Mouse (Mus musculus): Measurements from ENCODE around the gene Rpl4.
"Not testable (repeated sequence)": the region's sequence is repeated elsewhere in the genome, so short reads cannot be mapped to it uniquely, and the experiment has no call there.

Rpl4 gene

DNA sequence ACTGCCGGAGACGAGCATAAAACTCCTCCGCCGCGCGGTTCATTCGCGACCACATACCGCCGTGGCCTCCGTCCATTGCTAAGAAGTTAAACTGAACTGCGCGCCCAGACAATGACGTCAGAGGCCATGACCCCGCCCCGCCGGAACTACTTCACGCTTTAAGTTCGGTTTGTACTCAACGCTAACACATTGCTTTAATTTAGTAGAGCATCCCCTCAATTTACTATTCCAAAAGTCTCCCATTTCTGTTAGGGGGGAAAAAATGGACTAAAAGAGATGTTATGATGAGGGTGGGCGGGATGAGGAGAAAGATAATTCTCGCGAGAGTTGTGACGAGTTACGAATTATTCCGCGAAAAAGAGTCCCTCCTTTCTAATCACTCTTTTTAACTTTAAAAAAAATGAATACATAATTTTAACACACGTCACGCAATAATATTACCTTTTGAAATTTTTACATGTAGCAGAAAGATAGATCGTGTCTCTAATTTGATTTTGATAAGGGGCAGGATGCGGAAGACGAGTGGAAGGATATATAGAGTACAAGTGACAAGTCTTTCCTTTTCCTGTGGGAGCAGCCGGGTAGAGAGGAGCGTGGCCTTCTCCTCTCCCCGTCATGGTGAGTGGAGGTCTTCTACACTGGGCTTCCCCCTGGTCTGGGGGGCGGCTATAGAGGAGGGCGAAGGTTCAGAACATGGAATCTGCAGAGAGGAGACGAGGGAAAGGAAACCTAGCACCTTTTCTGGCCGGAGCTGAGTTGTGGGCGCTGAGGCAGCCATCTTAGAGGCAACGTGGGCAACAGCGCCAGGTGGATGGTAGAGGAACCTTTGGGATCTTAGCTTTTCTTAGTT is at the start of gene Rpl4, which contains the start of gene Zwilch:
Gene Rpl4 (plus strand): TSS at position 560 of the 850 bp plus-strand sequence.
Gene Zwilch (minus strand): TSS at position 289 of the 850 bp plus-strand sequence.
- peak; percentile 86 for DNase-seq

DNA sequence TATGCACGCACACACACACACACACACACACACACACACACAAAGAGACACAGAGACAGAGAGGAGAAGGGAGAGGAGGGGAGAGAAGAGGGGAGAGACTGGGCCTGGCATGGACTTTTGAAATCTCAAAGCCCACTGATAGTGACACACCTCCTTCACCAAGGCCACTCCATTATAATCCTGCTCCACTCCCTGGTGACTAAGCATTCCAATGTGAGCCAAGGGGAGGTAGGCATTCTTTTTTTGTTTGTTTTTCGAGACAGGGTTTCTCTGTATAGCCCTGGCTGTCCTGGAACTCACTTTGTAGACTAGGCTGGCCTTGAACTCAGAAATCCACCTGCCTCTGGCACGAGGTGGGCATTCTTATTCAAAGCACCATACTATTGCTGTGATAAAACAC is 48.3 kb upstream of the Rpl4 start:
- not testable (repeated sequence) for DNase-seq

DNA sequence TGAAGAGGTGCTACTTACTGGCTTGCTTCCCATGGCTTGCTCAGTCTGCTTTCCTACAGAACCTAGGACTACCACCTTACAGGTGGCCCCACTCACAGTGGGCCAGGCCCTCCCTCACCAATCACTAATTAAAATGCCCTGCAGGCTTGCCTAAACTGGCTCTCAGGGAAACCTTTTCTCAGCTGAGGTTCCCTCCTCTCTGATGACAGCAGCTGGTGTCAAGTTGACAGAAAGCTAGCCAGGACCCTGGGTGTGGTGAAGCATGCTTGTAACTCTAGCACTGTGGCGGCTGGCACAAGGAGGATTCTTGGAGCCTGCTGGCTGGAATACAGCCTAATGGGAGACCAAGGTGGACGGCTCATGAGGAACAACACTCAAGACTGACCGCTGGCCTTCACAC is 47.9 kb upstream of the Rpl4 start:
- DNase-seq: no peak

DNA sequence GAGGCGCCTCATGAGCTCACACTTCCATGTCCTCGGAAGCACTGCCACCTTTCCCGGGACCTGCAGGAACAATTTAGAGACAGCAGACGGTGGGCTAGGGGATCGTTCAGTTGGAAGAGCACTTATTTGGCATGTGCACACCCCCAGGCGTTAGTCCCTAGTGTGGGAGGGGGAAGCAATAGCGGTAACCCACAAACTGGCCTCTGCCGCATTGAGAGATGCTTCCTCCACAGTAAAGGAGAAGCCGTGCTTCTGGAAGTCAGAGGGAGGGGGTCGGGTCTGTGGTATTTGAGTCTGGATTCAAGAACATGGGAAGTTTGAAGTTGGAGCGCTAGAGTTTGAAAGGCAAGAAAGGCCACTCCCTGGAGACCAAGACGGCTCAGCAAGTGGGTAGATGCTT is 47.1 kb upstream of the Rpl4 start:
- no peak for DNase-seq

DNA sequence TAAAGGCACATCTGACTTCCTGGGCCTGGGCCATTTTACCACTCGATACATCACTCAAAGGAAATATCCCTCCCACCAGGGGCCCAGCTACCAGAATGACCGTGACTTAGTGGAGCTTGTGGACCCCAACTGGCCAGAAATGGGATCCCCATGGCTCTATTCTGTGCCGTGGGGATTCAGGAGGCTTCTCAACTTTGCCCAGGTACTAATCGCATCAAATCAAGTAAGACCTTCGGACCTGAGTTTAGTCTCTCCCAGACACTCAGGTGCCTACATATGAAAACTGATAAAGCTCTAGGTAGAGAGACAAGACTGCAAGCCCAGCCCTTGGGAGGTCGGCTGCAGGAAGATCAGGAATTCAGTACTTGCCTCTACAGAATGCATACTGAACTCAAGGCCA is 41.6 kb upstream of the Rpl4 start:
- DNase-seq: no peak

DNA sequence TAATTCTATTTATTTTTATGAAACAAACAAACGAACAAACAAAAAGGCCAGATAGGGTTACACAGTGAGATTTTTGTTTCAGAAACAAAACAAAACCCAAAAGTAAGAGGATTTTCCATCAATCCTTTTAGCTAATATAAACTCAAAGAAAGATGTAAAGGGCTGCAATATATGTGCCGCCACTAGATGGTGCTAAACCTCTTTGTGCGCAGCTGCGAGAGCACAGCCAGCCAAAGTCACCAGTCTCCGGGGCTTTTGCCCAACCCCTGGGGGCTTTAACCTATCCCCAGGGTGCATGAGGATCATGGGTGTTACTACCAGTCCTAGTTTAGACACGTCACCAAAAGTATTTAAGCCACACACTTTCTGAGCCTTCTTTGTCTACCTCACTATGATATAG is 34.3 kb upstream of the Rpl4 start:
- peak; percentile 66 for DNase-seq

DNA sequence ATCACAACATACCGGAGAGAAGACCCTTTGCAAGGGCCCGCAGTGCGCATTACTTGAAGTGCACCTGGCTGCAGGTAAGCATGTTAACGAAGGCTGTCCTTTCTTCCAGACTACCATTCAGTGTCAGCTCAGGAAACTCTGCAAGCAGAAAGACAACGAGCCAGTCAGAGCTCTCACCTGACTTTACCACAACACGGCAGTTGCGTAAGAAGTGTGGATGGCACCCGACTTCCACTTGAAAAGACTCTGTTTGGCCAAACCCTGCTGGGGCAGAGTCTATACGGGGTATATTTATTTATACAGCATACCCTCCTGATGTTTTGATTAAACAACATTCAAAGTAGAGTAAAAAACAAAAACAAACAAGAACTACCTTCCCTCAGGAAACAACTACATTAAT is 33.3 kb upstream of the Rpl4 start:
- no peak for DNase-seq

DNA sequence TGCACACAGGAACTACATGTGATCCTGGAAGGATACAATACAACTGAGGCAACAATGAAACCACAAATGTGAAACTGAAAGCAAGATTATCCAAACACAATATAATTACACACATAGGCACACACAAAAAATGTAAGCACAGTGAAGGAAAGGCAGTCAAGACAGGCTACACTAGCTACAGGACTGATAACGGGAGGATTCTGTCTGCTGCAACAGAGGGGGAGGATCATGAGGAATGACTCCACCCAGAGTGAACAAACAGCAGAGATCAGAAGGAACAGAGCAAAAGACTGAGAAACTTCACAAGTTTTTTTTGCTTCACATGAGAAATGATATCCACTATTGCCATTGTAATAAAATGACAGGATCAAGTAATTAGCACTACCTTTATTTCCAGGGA is 16.5 kb upstream of the Rpl4 start:
- DNase-seq: no peak

DNA sequence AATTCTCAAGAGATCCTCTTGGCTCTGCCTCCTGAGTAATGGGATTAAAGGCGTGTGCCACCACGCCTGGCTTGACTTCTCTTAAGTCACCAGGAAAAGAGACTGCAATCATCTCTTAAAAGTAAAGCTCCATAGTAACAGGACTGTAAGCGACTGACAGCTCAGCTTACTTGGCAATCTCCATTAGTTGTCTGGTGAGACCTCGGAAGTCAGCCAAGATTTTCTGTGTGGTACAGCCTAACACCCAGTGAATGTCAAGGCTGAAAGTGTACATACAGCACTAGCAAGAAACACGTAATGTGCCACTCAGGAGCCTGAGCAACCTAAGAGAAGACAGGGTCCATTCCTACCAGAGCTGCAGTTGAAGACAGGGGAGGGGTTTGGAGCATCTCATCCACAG is 12.7 kb upstream of the Rpl4 start:
- DNase-seq: no peak

DNA sequence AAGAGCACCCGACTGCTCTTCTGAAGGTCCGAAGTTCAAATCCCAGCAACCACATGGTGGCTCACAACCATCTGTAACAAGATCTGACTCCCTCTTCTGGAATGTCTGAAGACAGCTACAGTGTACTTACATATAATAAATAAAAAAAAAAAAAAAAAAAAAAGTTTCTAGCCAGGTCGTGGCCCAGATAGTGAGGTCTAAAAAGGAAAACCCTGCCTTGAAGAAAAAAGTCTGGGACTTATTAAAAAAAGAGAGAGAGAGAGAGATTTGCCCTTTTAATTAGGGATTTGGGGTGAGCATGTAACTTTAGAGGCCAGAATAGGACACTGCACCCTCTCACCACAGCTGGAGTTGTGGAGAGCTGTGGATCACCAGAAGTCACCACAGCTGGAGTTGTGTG is 3.2 kb upstream of the Rpl4 start:
- not testable (repeated sequence) for DNase-seq

DNA sequence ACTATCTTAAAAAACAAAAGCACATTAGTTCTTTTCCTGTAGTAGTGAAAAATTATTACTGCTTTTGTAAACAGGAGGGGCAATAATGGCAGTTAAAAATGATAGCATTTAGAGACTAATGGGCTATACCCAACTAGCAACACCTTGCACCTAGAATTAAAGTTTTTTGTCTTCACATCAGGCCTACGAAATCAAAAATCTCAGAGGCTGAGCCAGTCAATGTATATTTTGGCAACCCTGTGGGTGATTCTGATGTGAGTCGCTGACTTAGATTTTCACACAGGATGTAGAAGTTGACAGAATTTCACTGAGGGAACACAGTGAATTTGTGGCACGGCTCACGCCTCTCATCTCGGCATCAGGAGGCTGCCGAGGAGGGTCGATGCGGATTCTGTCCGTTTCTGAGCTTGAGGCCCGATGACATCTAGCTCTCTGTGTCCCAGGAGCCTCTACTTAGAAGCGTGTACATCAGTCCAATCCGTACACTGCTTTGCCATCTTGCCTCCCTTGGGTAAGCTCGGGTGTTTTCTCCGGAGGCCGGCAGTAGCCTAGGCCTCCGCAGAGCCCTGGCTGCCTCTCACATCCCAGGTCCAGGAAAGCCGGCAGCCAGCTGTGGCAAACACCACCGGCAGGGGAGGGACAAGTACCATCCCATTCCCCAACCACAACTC is 895 bp upstream of the Rpl4 start:
- DNase-seq: no peak

DNA sequence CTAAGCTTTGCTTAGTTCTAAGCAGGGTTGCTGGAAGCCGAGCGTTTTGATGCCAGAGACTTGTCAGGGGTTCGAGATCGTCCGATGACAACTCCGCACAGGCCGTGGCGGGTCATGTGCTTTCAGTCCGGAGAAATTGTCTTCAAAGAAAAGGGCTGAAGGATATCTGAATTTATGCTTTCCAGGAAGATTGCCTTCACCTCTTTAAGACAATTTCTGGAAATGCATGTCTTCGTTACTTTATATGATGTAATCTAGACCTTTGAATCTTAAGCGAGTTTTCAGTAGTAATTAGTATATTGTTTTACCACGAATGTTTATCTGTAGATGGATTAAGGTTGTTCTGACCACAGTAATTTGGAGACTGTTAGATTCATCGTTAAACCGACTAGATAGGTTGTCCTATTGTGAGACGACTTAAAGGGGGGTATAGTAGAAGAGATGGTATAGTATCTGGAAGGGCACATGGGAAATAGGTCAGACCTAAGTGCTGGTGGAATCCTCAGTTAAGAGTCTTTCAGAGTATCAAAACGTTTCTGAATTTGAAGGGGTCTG is 568 bp downstream of the Rpl4 start:
- DNase-seq: no peak

DNA sequence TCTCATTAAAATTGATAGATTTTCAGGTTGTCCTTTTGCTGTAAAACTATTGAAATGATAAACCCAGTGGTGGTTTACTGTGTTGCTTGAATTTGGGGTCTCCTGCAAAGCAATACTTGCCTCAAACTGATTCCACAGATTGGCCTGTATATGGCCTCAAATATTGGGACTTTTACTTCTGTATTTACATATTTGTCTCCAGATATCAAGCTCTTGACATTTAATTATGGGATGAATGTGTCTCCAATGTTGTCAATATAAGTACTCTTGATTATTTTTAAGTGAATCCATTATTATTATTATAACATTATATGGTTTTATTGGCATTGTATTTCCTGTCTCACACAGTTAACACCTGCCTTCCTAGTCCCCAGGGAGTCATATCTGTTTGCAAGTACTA is 1.2 kb downstream of the Rpl4 start:
- DNase-seq: no peak

DNA sequence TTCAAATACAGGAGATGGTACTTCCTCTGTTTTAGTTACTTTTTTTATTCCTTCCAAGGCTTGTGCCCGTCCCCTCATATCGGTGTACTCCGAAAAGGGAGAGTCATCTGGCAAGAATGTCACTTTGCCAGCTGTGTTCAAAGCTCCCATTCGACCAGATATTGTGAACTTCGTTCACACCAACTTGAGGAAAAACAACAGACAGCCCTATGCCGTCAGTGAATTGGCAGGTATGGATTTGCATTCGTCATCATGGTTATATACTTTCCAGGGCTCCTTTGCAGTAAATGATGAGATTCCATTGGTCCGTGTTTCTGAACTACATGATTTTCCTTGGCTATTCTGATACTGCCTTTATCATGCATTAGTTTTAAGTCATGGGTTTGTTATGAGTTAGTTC is 1.6 kb downstream of the Rpl4 start:
- no peak for DNase-seq

DNA sequence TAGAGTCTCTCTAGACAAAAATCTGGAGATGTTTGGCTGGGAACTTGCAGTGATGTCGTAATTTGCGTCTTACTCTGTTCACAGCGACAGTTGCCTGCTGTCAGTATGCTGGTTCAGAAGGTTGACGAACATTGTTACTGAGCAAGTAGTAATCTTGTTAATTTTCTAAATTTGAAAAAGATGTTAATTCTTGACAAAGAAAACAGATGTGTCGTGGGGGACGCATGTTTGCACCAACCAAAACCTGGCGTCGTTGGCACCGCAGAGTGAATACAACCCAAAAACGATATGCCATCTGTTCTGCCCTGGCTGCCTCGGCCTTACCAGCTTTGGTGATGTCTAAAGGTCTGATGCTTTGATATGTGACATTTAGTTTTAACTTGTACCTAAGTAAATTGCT is 2.2 kb downstream of the Rpl4 start:
- DNase-seq: no peak

DNA sequence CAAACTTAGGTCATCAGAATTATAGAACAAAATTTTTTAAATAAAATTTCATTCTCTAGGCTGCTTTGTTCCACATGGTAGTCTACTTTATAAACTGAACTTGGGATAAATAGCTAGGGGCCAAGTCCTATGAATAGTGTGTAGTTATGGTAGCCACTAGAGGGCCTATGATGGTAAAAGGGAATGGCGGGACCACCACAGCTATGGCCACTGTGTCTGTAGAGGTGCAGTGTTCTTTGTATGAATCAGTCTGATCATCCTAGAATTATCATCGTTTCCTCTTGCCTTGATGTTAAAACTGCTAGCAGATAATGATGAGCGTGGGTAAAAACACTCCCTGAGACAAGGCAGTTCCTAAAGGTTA is 5.4 kb downstream of the Rpl4 start:
- no peak for DNase-seq

DNA sequence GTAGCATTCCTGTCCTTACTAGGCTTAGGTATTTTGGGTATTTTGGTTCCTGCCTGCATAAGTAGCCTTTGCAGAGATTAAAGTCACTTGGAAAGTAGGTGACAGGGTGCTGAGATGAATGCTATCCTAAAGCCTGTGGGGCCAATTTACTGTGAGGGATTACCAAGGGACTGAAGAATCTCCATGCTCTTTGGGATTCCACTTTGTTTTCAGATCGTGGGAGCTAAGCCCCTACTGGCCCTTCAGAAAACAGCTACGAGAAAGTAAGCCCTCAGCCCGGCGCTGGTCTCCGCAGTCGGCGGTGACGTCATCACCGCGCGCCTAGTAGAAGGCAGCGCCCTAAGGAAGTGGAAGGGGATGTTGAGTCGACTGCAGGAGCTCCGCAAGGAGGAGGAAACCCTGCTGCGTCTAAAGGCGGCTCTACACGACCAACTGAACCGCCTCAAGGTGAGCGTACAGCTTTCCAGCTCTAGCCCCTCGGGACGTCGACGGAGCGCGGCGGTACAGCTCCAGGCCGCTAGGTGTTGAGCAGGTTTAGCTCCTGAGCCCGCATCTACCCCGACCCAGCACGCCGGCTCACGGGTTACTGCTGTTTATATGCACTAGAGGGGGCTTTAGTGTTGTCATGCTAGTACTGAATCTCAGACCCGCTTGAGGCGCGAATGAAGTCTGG is 5.9 kb downstream of the Rpl4 start, which contains the start of gene Snapc5:
Gene Snapc5 (plus strand): TSS at position 301 of the 673 bp plus-strand sequence.
- DNase-seq: peak; percentile 89

DNA sequence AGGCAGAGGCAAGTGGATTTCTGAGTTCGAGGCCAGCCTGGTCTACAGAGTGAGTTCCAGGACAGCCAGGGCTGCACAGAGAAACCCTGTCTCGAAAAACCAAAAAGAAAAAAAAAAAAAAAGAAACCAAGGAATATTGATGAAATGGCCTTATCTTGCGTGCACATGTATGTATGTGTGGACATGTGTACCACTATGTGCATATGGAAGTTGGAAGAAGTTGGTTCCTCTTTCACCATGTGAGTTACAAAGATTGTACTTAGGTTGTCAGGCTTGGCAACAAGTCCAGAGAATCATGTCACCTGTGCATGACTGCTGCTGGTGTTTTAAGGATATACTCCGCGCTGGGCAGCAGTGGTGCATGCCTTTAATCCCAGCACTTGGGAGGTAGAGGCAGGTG is 10.1 kb downstream of the Rpl4 start:
- DNase-seq: not testable (repeated sequence)

DNA sequence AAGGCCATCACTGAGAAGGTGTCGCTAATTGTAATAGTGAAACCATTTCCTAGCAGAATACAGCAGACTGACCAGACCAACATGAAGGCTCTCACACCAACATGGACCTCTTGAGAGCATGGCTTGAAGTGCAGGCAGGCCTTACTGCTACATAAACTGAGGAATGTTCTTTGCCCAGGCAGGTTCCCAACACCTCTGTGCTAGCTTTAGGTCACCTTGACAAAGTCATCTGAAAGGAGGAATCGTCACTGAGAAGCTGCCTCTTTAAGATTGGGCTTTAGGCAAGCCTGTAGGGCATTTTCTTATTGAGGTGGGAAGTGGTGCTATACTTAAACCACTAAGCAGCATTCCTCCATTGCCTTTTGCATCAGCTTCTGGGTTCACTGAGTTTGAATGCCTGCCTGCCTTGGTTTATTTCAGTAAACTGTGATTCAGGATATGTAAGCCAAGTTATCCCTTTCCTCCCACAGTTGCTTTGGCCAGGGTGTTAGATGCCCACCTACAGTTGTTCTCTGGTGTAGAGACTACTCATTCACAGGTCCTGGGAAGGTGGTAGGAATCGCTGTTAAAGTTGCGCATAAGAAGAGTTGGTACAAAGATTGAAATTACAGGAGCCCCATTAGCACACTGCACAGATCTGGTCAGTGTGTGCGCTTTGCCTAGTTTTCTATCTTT is 11.1 kb downstream of the Rpl4 start:
- DNase-seq: no peak

DNA sequence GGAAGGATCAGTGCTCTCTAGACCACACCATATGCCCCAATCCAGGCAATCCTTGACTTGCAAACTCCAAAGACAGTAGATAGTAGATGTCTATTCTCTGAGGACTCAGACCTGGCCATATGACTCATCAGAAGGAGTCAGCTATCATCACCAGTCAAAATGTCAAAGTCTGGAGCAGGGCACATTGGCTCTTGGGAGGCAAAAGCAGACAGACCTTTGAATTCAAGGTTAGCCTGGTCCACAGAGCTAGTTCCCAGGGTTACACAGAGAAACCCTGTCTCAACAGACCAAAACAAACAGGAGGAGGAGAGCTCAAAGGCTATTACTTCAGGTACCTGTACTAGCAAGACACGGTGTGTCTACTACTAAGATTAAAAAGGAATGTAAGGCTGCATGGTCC is 20.7 kb downstream of the Rpl4 start:
- DNase-seq: no peak

DNA sequence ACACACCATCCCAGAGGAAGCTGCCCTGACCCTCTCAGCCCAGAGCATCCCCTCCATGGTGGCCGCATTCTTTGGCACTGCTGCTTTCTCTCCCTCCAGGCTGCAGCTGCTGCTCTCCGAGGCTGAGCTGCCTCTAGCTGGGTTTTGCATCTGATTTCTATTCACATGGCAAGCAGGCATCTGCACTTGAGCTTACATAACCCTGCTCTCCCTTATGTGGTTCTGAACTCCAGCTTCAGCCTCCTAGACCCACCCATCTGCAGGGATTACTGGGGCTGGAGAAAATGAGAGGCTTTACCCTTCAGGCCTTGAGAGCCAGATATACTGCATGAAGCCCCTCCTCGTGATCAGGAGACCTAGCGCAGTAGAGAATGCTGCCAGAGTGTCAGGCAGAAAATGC is 22.4 kb downstream of the Rpl4 start:
- no peak for DNase-seq

DNA sequence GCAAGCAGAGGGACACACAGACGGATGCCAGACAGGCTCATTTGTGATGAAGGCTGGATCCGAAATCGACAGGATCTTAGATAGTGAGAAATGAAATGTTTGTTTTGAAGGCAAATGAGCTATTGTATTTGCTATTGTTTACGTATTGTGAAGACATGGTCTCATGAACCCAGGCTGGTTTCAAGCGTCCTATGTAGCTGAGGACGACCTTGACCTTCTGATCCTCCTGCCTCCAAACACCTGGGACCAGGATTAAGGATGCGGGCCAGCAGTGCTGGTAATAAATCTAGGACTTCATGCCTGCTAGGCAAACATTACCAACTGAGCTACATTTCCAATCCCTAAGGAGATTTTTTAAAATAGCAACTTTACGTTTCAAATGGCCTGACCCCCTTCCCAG is 24.3 kb downstream of the Rpl4 start:
- no peak for DNase-seq

Measured in lung, postnatal 14 days (tissue).